Comparison of ENCODE assay signal across 8 mouse cellular contexts in genomic region chr9:20868448-20869001, GRCm38 (mm10). TPM values are rescaled to one million over a fixed set of nuclear protein-coding genes. Genes with fewer than 3 reads are reported as not detected.
A peak's percentile ranks its signal among the peaks of the same experiment; 100 is the strongest.
DNase-seq lines count a peak whose midpoint lies in the region; ATAC-seq and TF ChIP-seq lines count a peak whose summit lies in the region.

A230050P20Rik (plus strand) TSS chr9:20868642.

- 5% methylated on average over 53 of the region's 53 CpGs for WGBS in kidney, adult 2 months
- 12% methylated on average over 43 of the region's 53 CpGs for WGBS in limb, embryonic 14.5 days
- 14% methylated on average over 53 of the region's 53 CpGs for WGBS in midbrain, embryonic 13.5 days

- peak within 1 kb of the TSS; percentile 52 for H3K4me2 ChIP-seq in limb, embryonic 14.5 days (replicated peaks; ENCODE audit: low read depth, low read length, severe bottlenecking)
- H3K4me2 ChIP-seq in midbrain, embryonic 13.5 days (replicated peaks): peak within 1 kb of the TSS; percentile 35

- H3K4me1 ChIP-seq in kidney, adult 2 months (ENCODE audit: control insufficient read depth, insufficient read depth, low read length): no peaks in the 10 kb centered on the region
- no peaks in the 10 kb centered on the region for H3K4me1 ChIP-seq in limb, embryonic 14.5 days (ENCODE audit: control insufficient read depth, insufficient read depth, low read length)
- H3K4me1 ChIP-seq in midbrain, embryonic 13.5 days (replicated peaks): no peaks in the 10 kb centered on the region; the same call in 1 of the 2 replicates

- no peaks in the 10 kb centered on the region for H3K9me3 ChIP-seq in limb, embryonic 14.5 days (ENCODE audit: control insufficient read depth, low read length)
- no peaks in the 10 kb centered on the region for H3K9me3 ChIP-seq in midbrain, embryonic 13.5 days

- H3K27me3 ChIP-seq in kidney, adult 2 months (replicated peaks; ENCODE audit: control insufficient read depth, insufficient read depth, low read length): no peaks in the 10 kb centered on the region
- H3K27me3 ChIP-seq in limb, embryonic 14.5 days (ENCODE audit: control insufficient read depth, insufficient read depth, low read length): peaks cover 31% of the 10 kb centered on the region
- H3K27me3 ChIP-seq in midbrain, embryonic 13.5 days: peaks cover 51% of the 10 kb centered on the region

- peak; percentile 18 for DNase-seq in retina, adult 2 months (ENCODE audit: low read depth, low spot score)
- no peak for DNase-seq in retina, embryonic 14.5 days (ENCODE audit: low spot score)
- DNase-seq in cerebellum, adult 9-11 months: peak; percentile 83
- DNase-seq in gonadal fat pad, adult 2 months (ENCODE audit: low read depth): no peak
- DNase-seq in kidney, adult 2 months: peak; percentile 62
- DNase-seq in limb, embryonic 14.5 days (ENCODE audit: low spot score): no peak
- peak; percentile 82 for DNase-seq in testis, postnatal 10 days (ENCODE audit: low spot score)

- 0 out of 2 replicates have a peak, but pooled peaks have one; percentile 16 for ATAC-seq in limb, embryonic 14.5 days (ENCODE audit: low FRiP score, low read depth)
- no peak for ATAC-seq in midbrain, embryonic 13.5 days

- H3K27ac ChIP-seq in kidney, adult 2 months (ENCODE audit: insufficient read depth, low read depth, low read length): no peak within 1 kb of the TSS
- no peak within 1 kb of the TSS for H3K27ac ChIP-seq in limb, embryonic 14.5 days (replicated peaks; ENCODE audit: low read depth, low read length)
- H3K27ac ChIP-seq in midbrain, embryonic 13.5 days: no peak within 1 kb of the TSS

- TF ChIP-seq CTCF in kidney, adult 2 months (conservative IDR thresholded peaks at IDR 0.05; ENCODE audit: insufficient read depth, insufficient read length, low read depth, low read length): no peak

- peak within 1 kb of the TSS; percentile 44 for H3K9ac ChIP-seq in limb, embryonic 14.5 days (ENCODE audit: low read depth, low read length, severe bottlenecking)
- no peak within 1 kb of the TSS for H3K9ac ChIP-seq in midbrain, embryonic 13.5 days (replicated peaks)

- H3K36me3 ChIP-seq in kidney, adult 2 months (ENCODE audit: control insufficient read depth, insufficient read depth, low read length): no peaks in the 10 kb centered on the region
- H3K36me3 ChIP-seq in limb, embryonic 14.5 days (ENCODE audit: control insufficient read depth, insufficient read depth, low read length): no peaks in the 10 kb centered on the region
- H3K36me3 ChIP-seq in midbrain, embryonic 13.5 days: no peaks in the 10 kb centered on the region

- H3K4me3 ChIP-seq in kidney, adult 2 months (ENCODE audit: insufficient read depth, low read depth, low read length): peak within 1 kb of the TSS; percentile 73
- peak within 1 kb of the TSS; percentile 41 for H3K4me3 ChIP-seq in limb, embryonic 14.5 days (replicated peaks; ENCODE audit: low read length)
- H3K4me3 ChIP-seq in midbrain, embryonic 13.5 days (replicated peaks): peak within 1 kb of the TSS; percentile 20

- no peak for TF ChIP-seq POLR2A in kidney, adult 2 months (IDR thresholded peaks at IDR 0.05; ENCODE audit: low read depth, low read length)
- no peak for TF ChIP-seq POLR2A in limb, embryonic 14.5 days (IDR thresholded peaks at IDR 0.05; ENCODE audit: borderline replicate concordance, extremely low read depth, insufficient read depth, insufficient read length)

RNA-seq across cellular contexts. Expression of gene A230050P20Rik, which starts in this region (rescaled TPM):
- 64.6 and 88.0 TPM in 2 replicates for polyA plus RNA-seq in gonadal fat pad, adult 2 months (2012; rRNA removed)
- polyA plus RNA-seq in kidney, adult 2 months (2012; rRNA removed): 31.7 and 40.3 TPM in 2 replicates
- polyA plus RNA-seq in limb, embryonic 14.5 days (2012; rRNA removed): 25.4 and 35.2 TPM in 2 replicates
- 4.5 and 4.7 TPM in 2 replicates for polyA plus RNA-seq in limb, embryonic 14.5 days (2014; fragmentation: Nextera tagmentation; extraction: Ambion mirVana)
- polyA plus RNA-seq in midbrain, embryonic 13.5 days (2015; fragmentation: Nextera tagmentation; extraction: Ambion mirVana): 0.94 and 1.1 TPM in 2 replicates

Comparison
In these comparisons a context has a peak if more than half of its experiments do, and no peak if none do; other contexts are left out.
1. DNase-seq: peak in retina, adult 2 months (single experiment), cerebellum, adult 9-11 months (single experiment), kidney, adult 2 months (single experiment) and testis, postnatal 10 days (single experiment); none in retina, embryonic 14.5 days (single experiment), gonadal fat pad, adult 2 months (single experiment) and limb, embryonic 14.5 days (single experiment).
2. H3K4me3 ChIP-seq: peak in every context shown above with its lines; median percentile 73 in kidney, adult 2 months; 41 in limb, embryonic 14.5 days; 20 in midbrain, embryonic 13.5 days.